Mouse (Mus musculus): ENCODE results near the gene Elmo1.

DNA sequence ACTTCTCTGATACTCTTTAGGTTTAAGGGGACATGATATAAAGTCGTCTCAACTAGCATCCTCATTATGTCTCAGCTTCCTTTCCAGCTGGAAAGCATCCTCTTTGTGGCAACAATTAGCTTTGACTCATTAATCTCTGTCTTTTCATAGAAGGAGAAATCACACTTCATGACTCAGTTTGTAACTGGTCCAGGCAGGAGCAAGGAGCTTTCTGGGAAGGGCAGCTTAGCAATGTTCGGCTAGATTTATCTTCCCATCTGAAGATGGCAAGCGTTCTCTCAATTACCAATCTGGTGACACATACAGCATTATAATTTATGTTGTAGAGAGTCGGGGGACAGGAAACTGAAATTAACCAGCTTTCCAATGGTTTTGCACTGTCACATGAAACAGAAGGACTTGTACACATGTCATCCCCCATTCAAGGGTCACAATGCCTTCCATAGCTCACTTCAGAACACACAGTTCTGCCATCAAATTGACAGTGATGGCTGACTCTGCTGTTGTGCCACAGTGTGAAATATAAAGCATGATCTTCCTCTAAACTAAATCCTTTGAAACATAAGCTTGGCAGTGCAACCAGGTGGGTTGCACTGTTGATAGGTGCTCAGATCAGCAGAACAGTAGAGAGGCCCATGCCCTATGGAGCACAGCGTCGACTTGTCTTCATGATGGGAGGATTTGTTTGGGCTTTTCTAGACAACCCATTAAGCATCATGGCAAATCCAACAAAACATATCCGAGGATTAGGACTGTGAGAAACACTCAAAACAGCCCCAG, 532.9 kb downstream of the Elmo1 start:
- no peak for TF ChIP-seq E2F4 (IDR thresholded peaks at IDR 0.05; ENCODE audit: borderline replicate concordance, low read depth, low read length)
- no peak for TF ChIP-seq ZNF384 (IDR thresholded peaks at IDR 0.05; ENCODE audit: low read depth, low read length)
- no peak for TF ChIP-seq POLR2A (IDR thresholded peaks at IDR 0.05; ENCODE audit: control insufficient read depth in 1 of 2, insufficient read depth in 1 of 2, low read depth in 1 of 2, low read length in 2 of 2, poor library complexity in 1 of 2)
- TF ChIP-seq SMC3 (IDR thresholded peaks at IDR 0.05; ENCODE audit: low read depth, low read length), result no peak
- TF ChIP-seq EP300 (IDR thresholded peaks at IDR 0.05; ENCODE audit: low read depth in 1 of 2, low read length in 2 of 2), result no peak
- TF ChIP-seq ZC3H11A (IDR thresholded peaks at IDR 0.05; ENCODE audit: low read depth, low read length), result no peak
- no peak for TF ChIP-seq CTCF (IDR thresholded peaks at IDR 0.05 in 2 of 3, conservative IDR thresholded peaks at IDR 0.05 in 1 of 3; ENCODE audit: control insufficient read depth in 1 of 3, insufficient read depth in 1 of 3, low read depth in 2 of 3, low read length in 3 of 3, poor library complexity in 1 of 3, severe bottlenecking in 1 of 3)
- no peak for TF ChIP-seq ELF1 (IDR thresholded peaks at IDR 0.05; ENCODE audit: low read depth, low read length)
